Mouse (Mus musculus) midbrain, postnatal 0 days (tissue): ENCODE results near the gene Crym. TPM values are rescaled to one million over a fixed set of nuclear protein-coding genes. Genes with fewer than 3 reads are reported as not detected.

Experiments
- ATAC-seq: fragments of 200-750 bp; cut with Nextera tagmentation; 2 replicates; pipeline ENCODE4 v1.8.0; 2017; ENCODE audit warnings: moderate number of reproducible peaks, mild to moderate bottlenecking, moderate TSS enrichment, moderate library complexity; ENCODE audit not compliant: low FRiP score
- DNase-seq: peaks from one replicate; pipeline ENCODE4 v3.0.0-alpha.2; 2015; ENCODE audit warnings: low spot score
- H3K27ac ChIP-seq: fragments of 300-500 bp; sonication (generic); 2 replicates; pipeline ENCODE4 v1.5.1; 2014; ENCODE audit warnings: low read depth, mild to moderate bottlenecking, low read length, mixed read lengths
- H3K27me3 ChIP-seq: fragments of 300-500 bp; sonication (generic); 2 replicates; pipeline ENCODE4 v1.6.1; 2014; ENCODE audit warnings: low read length, control low read depth, mixed read lengths; ENCODE audit not compliant: insufficient read depth
- H3K36me3 ChIP-seq: fragments of 300-500 bp; sonication (generic); 2 replicates; pipeline ENCODE4 v1.6.1; 2014; ENCODE audit warnings: low read length, control low read depth, mixed read lengths; ENCODE audit not compliant: insufficient read depth
- H3K4me1 ChIP-seq: fragments of 300-500 bp; sonication (generic); 2 replicates; pipeline ENCODE4 v1.6.1; 2014; ENCODE audit warnings: mild to moderate bottlenecking, control low read depth, antibody characterized with exemption, low read length, mixed read lengths; ENCODE audit not compliant: insufficient read depth
- H3K4me2 ChIP-seq: fragments of 300-500 bp; sonication (generic); 2 replicates; pipeline ENCODE4 v1.6.1; 2014; ENCODE audit warnings: low read depth, mild to moderate bottlenecking, low read length, mixed read lengths; ENCODE audit not compliant: poor library complexity, severe bottlenecking
- H3K4me3 ChIP-seq: fragments of 300-500 bp; sonication (generic); 2 replicates; pipeline ENCODE4 v1.5.1; 2014; ENCODE audit warnings: low read depth, mild to moderate bottlenecking, low read length, moderate library complexity
- H3K9ac ChIP-seq: fragments of 300-500 bp; sonication (generic); replicated peaks from 2 replicates; pipeline ENCODE4 v1.6.1; 2014; ENCODE audit warnings: mild to moderate bottlenecking, low read length, moderate library complexity, mixed read lengths; ENCODE audit not compliant: poor library complexity, severe bottlenecking
- H3K9me3 ChIP-seq: fragments of 300-500 bp; sonication (generic); 2 replicates; pipeline ENCODE4 v1.6.1; 2016; ENCODE audit warnings: low read length, control low read depth
- CTCF ChIP-seq: IDR thresholded peaks from 2 replicates; pipeline ENCODE4 v1.5.1; 2016; ENCODE audit warnings: antibody characterized with exemption, mild to moderate bottlenecking
- WGBS: fragments of 180-500 bp; shearing (Covaris S2); extraction: QIAGEN DNeasy Blood & Tissue Kit; methylation state at CpG from one replicate; pipeline ENCODE4 v1.1.7; 2014; 5-methylcytosine and 5-hydroxymethylcytosine counted together
- polyA plus RNA-seq: library from polyadenylated mRNA; unstranded; fragments of >200 nt; fragmentation: Nextera tagmentation; extraction: Ambion mirVana; gene quantifications from 2 replicates; pipeline ENCODE4 v1.2.1, GENCODE M21; 2015
- total RNA-seq: library from RNA; depleted of rRNA; stranded (reverse); fragments of >200 nt; gene quantifications from 2 replicates; pipeline ENCODE4 v1.2.3, GENCODE M21; 2014

Crym gene
- total and polyA plus RNA-seq, 2 experiments from 2014 or later = 14.7 to 17.4 TPM

- Histone ChIP-seq H3K4me1 (no peaks in the 10 kb centered on the region), H3K4me3 (no peak overlapping the region), H3K9ac (no peak overlapping the region), H3K4me2 (no peak overlapping the region), H3K9me3 (no peaks in the 10 kb centered on the region), H3K27me3 (no peaks in the 10 kb centered on the region), H3K36me3 (no peaks in the 10 kb centered on the region), H3K27ac (no peak overlapping the region)
- no peak for ATAC-seq
- DNase-seq = no peak
- TF ChIP-seq CTCF = no peak
Measured at GRCm38 (mm10) chr7:120182891-120183290, 19.0 kb downstream of the Crym start.

- Histone ChIP-seq H3K4me3 (no peak overlapping the region), H3K27me3 (no peaks in the 10 kb centered on the region), H3K4me1 (no peaks in the 10 kb centered on the region), H3K4me2 (no peak overlapping the region), H3K36me3 (no peaks in the 10 kb centered on the region), H3K9ac (no peak overlapping the region), H3K27ac (no peak overlapping the region), H3K9me3 (no peaks in the 10 kb centered on the region)
- no peak for DNase-seq
- TF ChIP-seq CTCF = no peak
- ATAC-seq = no peak
- 91% methylated on average over 4 of the region's 4 CpGs for WGBS
Measured at GRCm38 (mm10) chr7:120181401-120182230, 20.3 kb downstream of the Crym start.

- ATAC-seq = no peak
- 84% methylated on average over 5 of the region's 5 CpGs for WGBS
- H3K4me2 ChIP-seq = no peak overlapping the region
- DNase-seq = no peak
- no peaks in the 10 kb centered on the region for H3K36me3 ChIP-seq
- no peaks in the 10 kb centered on the region for H3K27me3 ChIP-seq
- no peaks in the 10 kb centered on the region for H3K9me3 ChIP-seq
- no peak overlapping the region for H3K27ac ChIP-seq
- TF ChIP-seq CTCF = no peak
- H3K9ac ChIP-seq = no peak overlapping the region
- no peaks in the 10 kb centered on the region for H3K4me1 ChIP-seq
- no peak overlapping the region for H3K4me3 ChIP-seq
Measured at GRCm38 (mm10) chr7:120180547-120180946, 21.4 kb downstream of the Crym start.

GRCm38 (mm10) chr7:120178935-120179334 is 23.0 kb downstream of the Crym start:
- TF ChIP-seq CTCF = no peak
- ATAC-seq = no peak
- Histone ChIP-seq H3K27ac (no peak overlapping the region), H3K9ac (no peak overlapping the region), H3K36me3 (no peaks in the 10 kb centered on the region), H3K4me2 (no peak overlapping the region), H3K4me1 (no peaks in the 10 kb centered on the region), H3K27me3 (no peaks in the 10 kb centered on the region), H3K4me3 (no peak overlapping the region), H3K9me3 (no peaks in the 10 kb centered on the region)
- WGBS = 31% methylated on average over 2 of the region's 2 CpGs
- DNase-seq = no peak

- 81% methylated on average over 3 of the region's 3 CpGs for WGBS
- no peak overlapping the region for H3K9ac ChIP-seq
- no peak overlapping the region for H3K4me2 ChIP-seq
- H3K27ac ChIP-seq = no peak overlapping the region
- DNase-seq (no peak), ATAC-seq (no peak)
- TF ChIP-seq CTCF = no peak
- H3K36me3 ChIP-seq = no peaks in the 10 kb centered on the region
- H3K27me3 ChIP-seq = no peaks in the 10 kb centered on the region
- no peak overlapping the region for H3K4me3 ChIP-seq
- H3K9me3 ChIP-seq = no peaks in the 10 kb centered on the region
- H3K4me1 ChIP-seq = no peaks in the 10 kb centered on the region
Measured at GRCm38 (mm10) chr7:120177611-120178010, 24.3 kb downstream of the Crym start.

- DNase-seq (no peak), ATAC-seq (no peak)
- 87% methylated on average over 11 of the region's 11 CpGs for WGBS
- H3K9me3 ChIP-seq = no peaks in the 10 kb centered on the region
- no peak overlapping the region for H3K9ac ChIP-seq
- no peak overlapping the region for H3K27ac ChIP-seq
- no peaks in the 10 kb centered on the region for H3K36me3 ChIP-seq
- H3K4me3 ChIP-seq = no peak overlapping the region
- H3K27me3 ChIP-seq = no peaks in the 10 kb centered on the region
- no peak overlapping the region for H3K4me2 ChIP-seq
- no peak for TF ChIP-seq CTCF
- no peaks in the 10 kb centered on the region for H3K4me1 ChIP-seq
Measured at GRCm38 (mm10) chr7:120174723-120175504, 27.0 kb downstream of the Crym start.
